Mouse (Mus musculus): ENCODE measurements around the gene Fktn.
"Not testable (repeated sequence)": the region's sequence is repeated elsewhere in the genome, so short reads cannot be mapped to it uniquely, and the experiment has no call there.

The Fktn gene

DNA sequence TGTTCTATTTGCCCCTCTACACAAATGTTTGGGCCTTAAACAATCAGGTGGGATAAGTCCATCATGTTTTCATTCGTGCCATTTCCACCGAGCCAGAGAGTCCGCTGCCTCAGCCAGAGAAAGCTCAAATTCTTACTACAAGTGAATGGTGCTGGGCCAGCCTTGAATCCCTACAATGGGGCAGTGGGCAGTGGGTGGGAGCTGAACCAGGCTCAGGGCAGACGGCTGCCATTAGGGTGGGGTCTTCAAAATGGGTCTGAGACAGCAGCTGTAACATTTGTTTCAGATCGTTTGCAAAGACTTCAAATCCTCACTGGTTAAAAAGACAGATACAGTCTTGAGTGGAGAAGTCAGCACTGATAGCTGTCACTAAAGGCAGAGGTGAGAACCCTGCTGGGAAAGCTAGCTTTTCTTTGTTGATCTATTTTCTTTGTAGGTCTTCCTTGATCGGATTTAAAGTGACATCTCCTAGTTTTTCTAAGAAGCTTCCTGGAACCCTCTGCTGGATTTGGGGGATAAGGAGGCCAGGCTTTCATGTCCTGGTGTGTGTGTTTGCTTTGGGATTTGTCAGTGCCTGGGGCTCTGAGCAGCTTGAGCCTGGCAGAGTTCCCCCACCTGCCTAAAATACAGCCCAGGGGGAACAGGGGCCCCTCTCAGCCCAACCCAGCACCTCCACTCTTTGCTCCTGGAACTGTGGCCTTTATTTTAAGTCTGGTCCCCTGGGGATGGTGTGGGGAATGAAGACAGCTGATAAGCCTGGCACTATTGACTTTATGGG, 57.3 kb downstream of the Fktn start:
- no peak for DNase-seq (ENCODE audit: low read depth, low spot score)

DNA sequence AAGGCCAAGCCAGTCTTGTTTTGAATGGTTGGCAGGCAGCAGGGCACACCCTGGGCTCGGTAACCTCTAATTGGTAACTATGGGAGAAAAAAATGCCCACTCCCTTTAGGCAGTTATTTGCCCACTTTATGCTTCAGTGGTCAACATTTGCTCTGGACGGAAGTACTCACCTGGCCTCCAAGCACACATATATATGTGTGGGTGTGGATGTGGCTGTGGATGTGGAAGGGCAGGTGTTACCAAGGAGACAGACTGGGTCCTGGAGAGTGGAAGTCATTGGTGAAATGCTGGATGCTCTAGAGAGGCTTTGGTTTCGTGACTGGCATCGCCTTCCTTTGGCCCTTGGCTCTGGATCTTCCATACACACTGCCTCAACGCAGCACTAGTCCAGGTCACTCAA, 58.2 kb downstream of the Fktn start:
- DNase-seq (ENCODE audit: low read depth, low spot score): no peak

GRCm38 (mm10) chr4:53773911-53774310, 60.1 kb downstream of the Fktn start:
- DNase-seq (ENCODE audit: low read depth, low spot score): no peak

DNA sequence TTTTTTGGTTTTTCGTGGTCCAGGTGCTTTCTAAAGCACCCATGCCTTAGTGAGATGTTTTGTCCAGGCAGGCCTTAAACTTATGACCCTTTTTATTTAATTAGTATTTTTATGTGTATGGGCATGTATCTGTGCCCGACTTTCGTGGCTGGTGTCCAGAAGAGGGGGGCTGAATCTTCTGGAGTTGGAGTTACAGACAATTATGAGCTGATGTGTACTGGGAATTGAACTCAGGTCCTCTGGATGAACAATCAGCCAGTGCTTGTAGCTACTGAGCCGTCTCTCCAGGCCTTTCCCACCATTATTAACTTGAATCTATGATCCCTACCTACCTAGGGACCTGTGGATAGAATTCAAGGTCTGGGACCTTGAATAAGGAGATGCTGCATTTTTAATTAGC, 67.6 kb downstream of the Fktn start:
- DNase-seq (ENCODE audit: low read depth, low spot score): no peak

DNA sequence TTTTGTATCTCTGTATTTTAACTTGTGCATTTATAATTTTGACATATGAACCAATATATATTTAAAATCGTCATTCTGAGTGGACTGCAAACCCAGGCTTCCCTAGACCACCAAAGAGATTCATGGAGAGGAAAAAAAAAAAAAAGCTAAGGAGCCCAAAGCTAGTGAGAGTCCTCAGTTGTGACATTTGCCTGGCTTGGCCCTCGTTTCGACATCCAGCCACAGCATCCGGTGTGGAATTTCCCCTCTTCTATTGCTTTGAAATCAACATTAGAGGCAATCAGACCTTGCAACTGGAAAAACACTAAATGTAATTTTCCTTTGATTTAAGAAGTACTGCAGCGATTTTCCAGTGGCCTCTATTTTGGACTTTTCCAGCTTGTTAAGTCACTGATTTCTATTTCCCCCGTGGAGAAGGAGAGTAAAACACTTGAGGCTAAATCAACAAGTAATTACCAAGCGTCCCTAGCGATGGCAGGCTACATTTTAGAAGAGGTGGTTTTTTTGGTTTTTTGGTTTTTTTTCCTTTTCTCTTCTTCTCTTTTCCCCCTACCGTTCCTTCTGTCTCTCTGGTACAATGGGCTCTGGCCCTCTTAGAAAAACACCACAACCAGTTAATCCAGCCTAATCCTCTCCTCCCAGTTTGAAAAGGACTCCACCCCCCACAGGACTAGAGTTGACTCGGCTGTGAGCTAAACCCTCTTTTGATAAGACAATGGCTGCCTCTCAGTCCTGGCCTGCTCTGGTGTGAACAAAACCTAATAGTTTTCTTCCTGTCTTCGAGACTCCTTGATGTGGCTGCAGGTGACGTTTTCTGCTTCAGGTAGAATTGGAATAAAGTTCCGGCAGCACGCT, 68.6 kb downstream of the Fktn start:
- no peak for DNase-seq (ENCODE audit: low read depth, low spot score)

DNA sequence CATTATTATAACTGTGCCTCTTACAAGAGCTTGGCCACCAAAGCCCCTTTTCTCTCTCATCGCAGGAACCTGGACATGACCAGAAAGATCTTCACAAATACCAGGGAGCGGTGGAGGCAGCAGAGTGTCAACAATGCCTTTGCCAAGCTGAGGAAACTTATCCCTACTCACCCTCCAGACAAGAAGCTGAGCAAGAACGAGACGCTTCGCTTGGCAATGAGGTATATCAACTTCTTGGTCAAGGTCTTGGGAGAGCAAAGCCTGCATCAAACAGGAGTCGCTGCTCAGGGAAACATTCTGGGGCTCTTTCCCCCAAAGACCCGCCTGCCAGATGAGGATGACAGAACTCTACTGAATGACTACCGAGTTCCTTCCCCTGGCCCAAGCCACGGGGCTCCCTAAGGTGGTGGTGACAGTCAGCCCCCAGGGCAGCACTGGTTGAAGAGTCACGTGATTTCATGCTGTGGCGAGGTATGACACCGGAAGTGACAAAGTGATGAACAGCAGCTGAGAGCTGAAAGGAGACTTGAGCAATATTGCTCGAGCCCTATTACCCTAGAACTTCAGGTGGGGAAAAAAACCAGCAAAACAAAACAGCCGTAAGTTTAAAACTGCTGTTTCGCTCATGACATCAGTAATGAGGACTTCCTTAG, 72.1 kb downstream of the Fktn start:
- DNase-seq (ENCODE audit: low read depth, low spot score): no peak

DNA sequence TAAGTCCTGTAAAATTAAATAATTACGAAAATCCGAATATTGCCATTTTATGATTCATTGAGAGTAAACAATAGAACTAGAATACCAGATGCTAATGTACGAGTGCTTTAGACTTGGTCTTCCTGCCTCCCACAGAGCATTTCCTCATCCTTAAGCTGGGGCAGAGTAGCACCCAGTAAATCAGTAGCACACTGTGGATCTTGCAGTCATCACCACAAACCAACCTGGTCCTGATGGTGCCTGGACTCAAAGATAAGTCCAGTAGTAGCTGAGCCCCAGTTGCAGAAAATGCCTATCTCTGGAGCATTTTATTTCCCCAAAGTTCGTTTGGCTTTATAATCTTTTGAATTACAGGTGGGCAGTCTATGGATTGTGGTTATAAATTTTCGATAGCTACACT, 73.1 kb downstream of the Fktn start:
- DNase-seq (ENCODE audit: low read depth, low spot score): no peak

DNA sequence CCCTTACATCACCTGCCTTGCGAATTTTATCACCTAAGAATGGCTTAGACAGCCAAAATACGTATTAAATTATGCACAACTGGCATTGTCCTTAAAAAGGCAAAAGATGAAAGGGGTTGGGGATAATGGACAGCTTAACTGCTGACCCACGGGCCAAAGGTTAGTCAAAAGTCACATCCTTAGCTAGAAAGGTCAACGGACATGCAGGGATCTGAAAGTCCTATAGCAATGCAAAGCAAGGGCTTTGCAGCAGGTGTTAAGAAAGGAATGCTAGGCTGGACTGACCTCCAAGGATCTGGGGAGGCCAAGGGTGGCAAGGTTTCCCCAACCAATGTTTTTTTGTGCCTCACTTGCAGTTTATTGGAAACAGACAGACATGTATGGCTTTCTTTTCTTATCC, 75.5 kb downstream of the Fktn start:
- peak; percentile 39 for DNase-seq (ENCODE audit: low read depth, low spot score)

DNA sequence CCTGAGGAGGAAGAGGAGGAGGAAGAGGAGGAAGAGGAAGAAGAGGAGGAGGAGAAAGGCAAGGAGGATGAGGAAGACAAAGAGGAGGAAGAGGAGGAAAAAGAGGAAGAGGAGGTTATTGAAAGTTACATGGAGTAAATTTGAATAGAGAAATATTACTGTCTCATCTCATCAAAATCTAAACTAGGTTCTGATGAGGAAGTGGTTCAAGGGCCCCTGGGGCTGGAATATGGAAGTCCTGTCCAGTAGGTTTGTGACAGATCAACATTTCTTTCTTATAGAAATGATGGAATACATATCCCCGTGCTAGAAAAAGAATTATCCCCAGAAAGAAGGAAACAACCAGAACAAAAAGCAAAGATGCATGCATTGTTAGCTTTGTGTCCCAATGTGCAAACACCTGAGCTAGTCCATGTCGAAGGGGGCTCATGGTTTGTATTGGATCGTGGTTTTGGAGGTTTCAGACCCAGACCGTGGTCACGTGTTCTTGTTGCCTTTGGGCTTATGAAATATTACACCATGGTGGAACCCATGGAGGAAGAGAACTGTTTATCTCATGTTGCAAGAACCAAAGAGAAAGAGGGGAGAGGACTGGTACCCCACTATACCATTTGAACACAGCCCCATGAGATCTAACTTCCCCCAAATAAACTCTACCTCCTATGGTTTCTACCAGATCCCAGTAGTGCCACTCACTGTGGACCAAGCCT, 80.6 kb downstream of the Fktn start:
- no peak for DNase-seq (ENCODE audit: low read depth, low spot score)

DNA sequence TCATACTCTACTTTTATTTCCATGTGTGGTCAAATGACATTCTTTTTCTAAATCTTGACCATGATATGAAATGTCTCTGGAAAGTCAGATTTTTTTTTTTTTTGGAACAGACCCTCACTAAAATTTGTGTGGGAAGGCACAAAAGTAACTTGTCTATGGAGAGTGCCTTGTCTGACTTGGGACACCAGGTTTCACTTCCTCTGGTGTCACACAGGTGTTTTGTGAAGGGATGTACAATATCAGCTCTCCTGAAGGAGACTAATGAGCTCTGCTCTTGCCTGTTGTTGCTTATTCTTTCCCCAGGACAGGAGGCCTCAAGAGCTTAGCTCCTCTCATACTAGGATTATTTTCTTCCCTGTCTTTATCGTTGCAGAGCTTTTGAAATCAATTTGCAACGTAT, 81.3 kb downstream of the Fktn start:
- DNase-seq (ENCODE audit: low read depth, low spot score): no peak

- DNase-seq (ENCODE audit: low read depth, low spot score): no peak
These were observed 81.9 kb downstream of the Fktn start for GRCm38 (mm10) chr4:53795706-53796105.

GRCm38 (mm10) chr4:53796865-53797772, 83.3 kb downstream of the Fktn start:
- no peak for DNase-seq (ENCODE audit: low read depth, low spot score)

DNA sequence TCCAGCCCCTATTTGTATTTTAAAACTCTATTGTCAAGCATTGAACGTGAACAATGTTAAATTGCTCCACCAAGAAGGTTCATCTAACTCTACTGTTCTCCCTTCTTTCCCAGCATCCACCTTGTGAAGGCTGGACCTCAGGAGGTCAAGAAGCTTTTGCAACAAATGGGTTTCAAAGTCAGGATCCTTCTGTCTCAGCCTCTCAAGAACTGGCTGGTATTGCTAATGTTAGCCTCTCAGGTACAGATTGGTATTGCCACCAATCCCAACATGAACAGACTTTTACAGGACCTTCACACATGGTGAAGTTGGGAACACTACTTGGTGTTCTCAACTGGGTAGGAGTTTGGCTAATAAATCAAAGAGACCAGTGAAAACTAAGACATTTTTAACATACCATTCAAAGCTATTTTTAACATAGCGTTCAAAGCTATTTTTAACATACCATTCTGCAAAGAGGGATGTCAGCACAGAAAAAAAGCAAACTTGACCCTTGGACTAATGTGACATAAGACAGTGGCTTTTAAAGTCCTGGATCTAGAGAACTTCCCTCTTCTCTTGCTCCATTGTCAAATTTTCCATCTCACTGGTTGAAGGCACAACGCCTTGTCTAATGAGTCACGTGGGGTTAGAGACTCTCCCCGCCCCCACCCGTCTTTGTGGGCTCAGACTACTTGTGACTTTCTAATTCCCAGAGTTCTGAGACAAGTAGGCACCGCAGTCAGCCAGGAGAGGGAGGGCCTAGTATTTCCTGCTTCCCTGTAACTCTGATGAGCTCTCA, 85.3 kb downstream of the Fktn start:
- no peak for DNase-seq (ENCODE audit: low read depth, low spot score)

DNA sequence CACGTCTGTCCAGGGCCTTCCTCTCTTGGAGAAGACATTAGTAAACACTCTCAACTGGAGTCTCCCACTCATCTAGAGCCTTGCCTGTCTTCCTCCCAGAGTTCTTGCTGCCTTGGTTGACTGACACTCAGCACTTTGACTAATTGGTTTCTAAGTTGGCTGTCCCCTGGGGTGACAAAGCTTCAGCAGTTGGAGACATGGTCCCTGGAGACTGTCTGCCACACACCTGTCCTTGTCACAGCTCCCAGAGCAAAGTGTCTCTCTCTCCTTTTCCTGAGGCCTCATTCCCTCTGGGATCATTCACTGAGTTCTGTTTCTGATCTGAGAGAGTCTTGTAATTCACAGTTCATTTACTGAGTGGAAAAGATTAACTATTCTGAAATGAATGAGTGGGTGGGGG, 86.0 kb downstream of the Fktn start:
- no peak for DNase-seq (ENCODE audit: low read depth, low spot score)

DNA sequence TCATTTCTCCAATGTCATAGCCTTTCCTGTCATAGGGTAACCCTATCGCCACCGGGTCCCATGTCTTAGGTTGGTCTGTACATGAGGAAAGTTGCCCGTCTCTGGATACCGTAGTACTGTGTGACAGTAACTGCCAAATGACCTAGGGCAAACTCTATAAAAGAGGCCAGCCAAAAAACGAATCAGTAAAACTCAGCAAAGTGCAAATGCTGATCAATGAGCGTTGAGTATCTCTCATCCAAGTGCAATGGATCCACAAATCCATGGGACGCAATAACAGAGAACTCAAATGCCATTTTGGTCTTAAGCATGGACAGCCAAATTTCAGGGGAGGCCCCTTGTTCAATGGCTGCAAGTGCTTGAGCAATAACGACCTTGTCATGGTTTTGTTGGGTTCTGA, 89.9 kb downstream of the Fktn start:
- DNase-seq (ENCODE audit: low read depth, low spot score): not testable (repeated sequence)

DNA sequence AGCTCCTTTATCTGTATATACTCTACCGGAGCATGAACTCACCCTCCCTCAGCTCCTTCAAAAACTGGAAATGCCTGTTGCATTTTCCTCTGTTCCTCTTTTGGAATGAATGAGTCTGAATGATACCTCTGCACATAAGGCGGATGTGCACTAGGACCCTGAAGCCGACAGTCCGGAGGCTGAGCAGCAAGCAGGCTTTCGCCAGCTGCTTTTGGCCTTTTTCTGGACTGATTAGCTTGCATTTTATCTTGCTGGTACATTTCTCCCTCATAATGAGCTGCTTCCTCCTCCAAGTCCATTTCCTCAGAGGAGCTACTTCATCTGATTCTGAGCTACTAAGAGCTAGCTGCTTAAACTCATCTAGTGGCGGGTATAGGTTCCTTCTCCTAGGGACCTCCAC, 92.6 kb downstream of the Fktn start:
- not testable (repeated sequence) for DNase-seq (ENCODE audit: low read depth, low spot score)

DNA sequence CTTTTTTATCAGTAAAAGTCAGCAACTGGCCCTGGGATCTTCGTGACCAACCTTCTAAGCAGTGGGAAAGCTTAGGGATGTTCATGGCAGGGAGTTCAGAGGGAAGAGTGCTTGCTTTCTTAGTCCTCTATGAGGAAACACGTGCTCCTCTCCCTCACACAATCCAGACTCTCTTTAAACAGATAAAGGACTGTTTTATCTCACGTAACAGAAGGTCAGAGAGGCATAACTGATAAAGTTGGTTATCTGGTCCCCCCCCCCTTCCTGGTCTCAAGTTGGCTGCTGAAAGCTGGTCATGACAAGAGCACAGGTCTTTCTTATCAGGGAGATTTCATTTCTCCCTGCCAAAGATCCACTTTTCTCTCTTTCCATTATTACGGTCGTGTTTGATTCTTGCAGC, 104.5 kb downstream of the Fktn start:
- DNase-seq (ENCODE audit: low read depth, low spot score): no peak

DNA sequence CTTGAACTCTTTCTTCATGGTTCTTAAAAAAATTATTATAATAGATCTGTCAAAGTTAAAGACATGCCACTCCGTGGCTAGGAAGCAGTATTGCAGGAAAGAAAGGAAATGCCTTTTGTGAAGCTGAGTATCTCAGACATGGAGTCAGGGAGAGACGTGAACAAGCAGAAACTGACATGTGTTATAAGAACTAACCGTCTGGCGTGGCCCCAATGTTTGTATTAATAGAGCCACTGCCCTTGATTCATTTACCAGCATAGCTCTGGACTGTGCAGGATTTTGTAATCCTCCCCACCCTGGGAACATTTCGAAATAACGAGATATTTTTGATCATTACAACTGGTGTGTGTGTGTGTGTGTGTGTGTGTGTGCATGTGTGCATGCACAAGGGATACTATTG, 109.9 kb downstream of the Fktn start:
- DNase-seq (ENCODE audit: low read depth, low spot score): no peak

DNA sequence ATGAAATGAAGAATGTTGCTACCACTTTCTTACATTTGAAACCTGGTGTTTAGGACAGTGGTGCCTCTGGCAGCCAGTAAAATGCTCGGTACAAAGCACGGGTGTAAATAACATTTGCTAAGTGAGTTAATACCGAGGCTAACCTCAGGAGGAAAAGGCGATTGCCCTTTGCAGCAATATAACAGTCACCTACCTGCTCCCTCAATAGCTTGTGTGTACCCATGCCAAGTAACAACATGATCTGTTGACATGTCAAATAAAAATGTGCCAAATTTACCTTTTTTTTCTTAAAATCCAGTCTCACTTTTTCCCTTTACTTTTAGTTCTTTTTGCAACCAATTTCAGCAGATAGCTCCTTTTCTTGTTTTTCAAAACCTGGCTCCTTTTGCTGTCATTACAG, 111.0 kb downstream of the Fktn start:
- DNase-seq (ENCODE audit: low read depth, low spot score): no peak

Data from mesoderm, embryonic 11.5 days (tissue).